Mouse (Mus musculus) urinary bladder, postnatal 0 days (tissue): ENCODE measurements around the gene Slc25a13. TPM values are rescaled to one million over a fixed set of nuclear protein-coding genes. Genes with fewer than 3 reads are reported as not detected.

Experiments
- polyA plus RNA-seq: library from polyadenylated mRNA; unstranded; fragments of >200 nt; fragmentation: Nextera tagmentation; extraction: Ambion mirVana; gene quantifications from 2 replicates; pipeline ENCODE4 v1.2.1, GENCODE M21; 2015

Slc25a13 gene
- 5.5 and 5.8 TPM in 2 replicates for polyA plus RNA-seq

DNA sequence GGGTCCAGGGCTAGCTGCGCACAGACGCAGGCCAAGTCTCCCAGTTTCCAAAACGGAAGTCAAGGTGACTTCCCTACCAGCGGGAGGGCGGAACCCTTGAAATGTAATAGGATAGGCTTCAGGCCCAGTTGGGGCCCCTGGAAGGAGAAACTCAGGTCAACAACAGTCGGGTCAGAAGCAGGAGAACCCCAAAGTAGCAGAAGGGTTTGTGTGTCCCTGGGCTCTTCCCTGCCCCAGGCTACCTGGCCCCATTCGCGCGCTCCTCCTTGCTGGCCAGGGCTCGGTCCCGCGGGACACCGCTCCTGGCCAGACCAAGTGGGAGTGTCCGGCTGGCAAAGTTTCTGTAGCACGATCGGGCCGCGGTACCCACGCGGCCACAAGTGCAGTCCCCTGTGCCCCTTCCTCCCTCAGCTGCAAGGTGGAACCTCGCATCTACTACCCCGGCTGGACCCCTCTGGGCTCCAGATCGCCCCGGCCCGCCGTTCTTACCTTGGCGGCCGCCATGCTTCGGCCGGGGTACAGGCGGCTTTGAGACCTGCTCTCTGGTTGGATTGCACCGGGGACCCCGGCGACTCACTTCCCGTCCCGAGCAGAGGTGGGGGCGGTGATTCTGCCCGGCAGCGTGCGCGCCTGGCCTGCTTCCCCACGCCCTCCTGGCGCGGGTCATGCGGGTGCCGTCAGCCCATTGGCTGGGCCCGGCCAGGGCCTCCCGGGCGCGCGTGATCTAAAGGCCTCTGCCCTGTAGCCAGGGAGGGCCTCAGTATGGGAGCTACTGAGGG lies at the start of gene Slc25a13:
Gene Slc25a13 (minus strand): TSS at position 667 of the 779 bp plus-strand sequence.

